Mouse (Mus musculus) R1 (cell line): Measurements from ENCODE around the gene Zfp36l2.
"Not testable (repeated sequence)": the region's sequence is repeated elsewhere in the genome, so short reads cannot be mapped to it uniquely, and the experiment has no call there.

Experiments
- DNase-seq: peaks from one replicate; pipeline ENCODE4 v3.0.0-alpha.2; 2018; ENCODE audit warnings: low read depth, low spot score

Gene Zfp36l2

GRCm38 (mm10) chr17:84187727-84188373 is at the start of gene Zfp36l2:
Gene Zfp36l2, minus strand, starts transcription at chr17:84187947.
- peak; percentile 92 for DNase-seq

- no peak for DNase-seq
Observed at GRCm38 (mm10) chr17:84236781-84237557, 49.2 kb upstream of the Zfp36l2 start.

GRCm38 (mm10) chr17:84235399-84235928 is 47.7 kb upstream of the Zfp36l2 start:
- no peak for DNase-seq

- DNase-seq: not testable (repeated sequence)
Observed at GRCm38 (mm10) chr17:84234785-84235184, 47.0 kb upstream of the Zfp36l2 start.

- DNase-seq: no peak
Observed at GRCm38 (mm10) chr17:84233758-84234157, 46.0 kb upstream of the Zfp36l2 start.

GRCm38 (mm10) chr17:84231361-84231760 is 43.6 kb upstream of the Zfp36l2 start:
- no peak for DNase-seq

GRCm38 (mm10) chr17:84228223-84228622 is 40.5 kb upstream of the Zfp36l2 start:
- DNase-seq: no peak

GRCm38 (mm10) chr17:84226681-84227080 is 38.9 kb upstream of the Zfp36l2 start:
- DNase-seq: no peak

GRCm38 (mm10) chr17:84226231-84226630 is 38.5 kb upstream of the Zfp36l2 start:
- no peak for DNase-seq

- DNase-seq: no peak
Observed at GRCm38 (mm10) chr17:84224217-84224887, 36.6 kb upstream of the Zfp36l2 start.

- not testable (repeated sequence) for DNase-seq
Observed at GRCm38 (mm10) chr17:84218841-84219240, 31.1 kb upstream of the Zfp36l2 start.

GRCm38 (mm10) chr17:84217696-84218095 is 29.9 kb upstream of the Zfp36l2 start:
- no peak for DNase-seq

- no peak for DNase-seq
Observed at GRCm38 (mm10) chr17:84215264-84215960, 27.7 kb upstream of the Zfp36l2 start.

- no peak for DNase-seq
Observed at GRCm38 (mm10) chr17:84213464-84213863, 25.7 kb upstream of the Zfp36l2 start.

GRCm38 (mm10) chr17:84207611-84208010 is 19.9 kb upstream of the Zfp36l2 start:
- DNase-seq: no peak

- no peak for DNase-seq
Observed at GRCm38 (mm10) chr17:84206239-84206638, 18.5 kb upstream of the Zfp36l2 start.

- DNase-seq: peak; percentile 53
Observed at GRCm38 (mm10) chr17:84204962-84205361, 17.2 kb upstream of the Zfp36l2 start.

- peak; percentile 82 for DNase-seq
Observed at GRCm38 (mm10) chr17:84203340-84203739, 15.6 kb upstream of the Zfp36l2 start.

GRCm38 (mm10) chr17:84201183-84201582 is 13.4 kb upstream of the Zfp36l2 start:
- no peak for DNase-seq

GRCm38 (mm10) chr17:84197912-84198344 is 10.2 kb upstream of the Zfp36l2 start:
- no peak for DNase-seq

- no peak for DNase-seq
Observed at GRCm38 (mm10) chr17:84196329-84196728, 8.6 kb upstream of the Zfp36l2 start.

GRCm38 (mm10) chr17:84195835-84196234 is 8.1 kb upstream of the Zfp36l2 start:
- no peak for DNase-seq
